Mouse (Mus musculus) frontal cortex, postnatal 10 days (tissue): ENCODE results near the gene Gm19426.
"Not testable (repeated sequence)": the region's sequence is repeated elsewhere in the genome, so short reads cannot be mapped to it uniquely, and the experiment has no call there.

ENCODE experiments used
- DNase-seq, 2 experiments: peaks; one replicate each; pipeline ENCODE4 v3.0.0; 2022; ENCODE audit warnings: low spot score in 2 of 2, mixed read lengths in 1 of 2

Gene Gm19426

DNA sequence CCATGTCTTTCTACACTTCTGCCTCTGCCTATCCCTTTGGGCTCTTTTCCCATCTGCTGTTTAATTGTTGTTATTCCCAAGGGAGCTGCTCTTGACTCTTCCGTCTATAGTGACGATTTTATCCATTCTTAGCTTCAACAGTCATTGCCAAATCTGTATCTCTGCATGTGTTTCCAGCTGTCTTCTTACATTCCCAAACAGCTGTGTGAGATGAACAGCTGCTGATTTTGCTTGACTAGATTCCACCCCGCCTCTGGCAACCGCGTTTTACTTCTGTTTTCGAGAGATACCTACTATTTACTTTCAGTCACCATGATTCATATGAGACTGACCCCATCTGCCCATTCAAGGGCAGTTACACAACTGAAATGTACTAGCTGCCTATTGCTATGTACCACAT, 6.7 kb upstream of the Gm19426 start:
- no peak for DNase-seq

DNA sequence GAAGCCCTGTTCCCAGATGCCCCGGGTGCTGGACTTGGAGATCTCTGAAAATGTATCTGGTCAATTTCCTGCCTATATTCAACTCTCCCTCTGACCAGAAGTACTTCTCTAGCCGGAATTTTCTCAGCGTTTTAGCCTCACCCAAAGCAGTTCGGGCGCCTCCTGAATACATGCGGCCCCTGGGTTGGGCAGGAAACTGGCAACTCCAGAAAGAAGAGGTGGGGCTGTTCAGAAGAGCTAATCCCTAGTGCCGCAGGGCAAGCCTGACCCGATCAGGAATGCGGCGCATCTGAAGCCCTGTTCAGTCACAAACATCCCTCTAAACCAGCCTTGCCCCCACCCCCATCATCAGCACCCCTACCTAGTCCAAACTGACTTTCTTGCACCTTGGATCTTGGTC, 671 bp upstream of the Gm19426 start:
- no peak for DNase-seq

DNA sequence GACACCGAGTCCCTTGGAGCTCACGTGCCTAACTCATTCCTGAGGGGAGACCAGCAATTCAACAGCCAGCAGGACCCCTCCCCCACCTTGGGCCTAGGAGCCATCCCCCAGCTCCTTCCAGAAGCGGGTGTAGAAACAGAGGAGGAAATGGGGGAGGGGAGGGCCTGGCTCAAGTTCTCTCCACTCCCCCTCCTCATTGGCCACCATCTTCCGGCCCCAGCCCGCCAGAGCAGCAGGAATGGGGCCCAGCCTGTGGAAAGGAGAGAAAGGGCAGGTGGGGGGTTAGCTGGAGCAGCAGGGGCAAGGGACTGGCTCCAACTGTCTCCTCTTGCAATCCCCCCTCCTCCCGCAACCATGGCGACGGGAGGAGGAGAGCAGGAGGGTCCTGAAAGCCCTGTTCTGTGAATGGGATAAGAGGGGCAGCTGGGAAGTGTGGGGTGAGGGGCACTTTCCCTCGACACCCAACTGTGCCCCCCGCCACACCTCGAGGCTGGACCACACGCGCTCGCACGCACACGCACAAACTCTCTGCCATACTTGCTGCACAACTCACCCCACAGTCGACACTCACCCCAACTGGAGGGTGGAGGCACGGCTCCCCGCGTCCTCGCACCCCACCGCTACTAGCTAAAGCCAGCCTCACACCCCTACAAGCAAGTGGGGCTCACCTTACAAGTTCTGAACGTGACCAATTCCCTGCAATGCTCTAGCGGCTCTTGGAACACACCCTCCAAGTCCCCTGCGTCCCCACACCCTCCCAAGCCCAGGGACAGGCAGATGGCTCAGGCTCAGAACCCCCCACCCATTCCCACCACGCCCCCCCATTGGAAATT, 788 bp downstream of the Gm19426 start:
- DNase-seq = peak in 1 of 2 experiments; percentile 53

DNA sequence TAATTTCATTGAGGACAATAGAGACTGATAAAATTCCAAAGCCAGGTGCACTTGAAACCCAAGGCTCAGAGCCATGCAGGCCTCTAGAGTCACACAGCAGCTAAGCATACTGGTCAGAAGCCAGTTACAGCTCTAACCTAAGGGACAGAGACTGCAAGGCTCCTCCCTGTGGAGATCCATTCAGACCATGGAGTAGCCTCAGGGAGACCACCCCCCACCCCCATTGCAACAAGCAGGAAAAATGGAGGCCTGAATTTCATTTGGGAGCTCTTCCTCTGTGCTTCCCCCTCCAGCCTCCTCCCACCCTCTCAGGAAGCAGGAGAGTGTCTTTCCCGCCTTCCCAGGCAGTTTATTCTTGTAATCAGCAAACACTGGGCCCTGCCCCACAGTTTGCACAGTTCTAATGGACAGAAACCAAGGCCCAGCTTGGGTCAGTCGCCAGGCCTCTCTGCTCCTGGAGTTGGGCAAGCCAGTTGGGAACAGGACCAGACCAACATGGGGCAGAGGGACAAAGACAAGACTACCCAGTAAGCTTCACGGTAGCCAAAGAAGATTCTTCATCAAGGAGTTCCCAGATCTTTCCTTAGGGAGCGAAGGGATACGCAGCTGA, 1.5 kb downstream of the Gm19426 start:
- no peak for DNase-seq

DNA sequence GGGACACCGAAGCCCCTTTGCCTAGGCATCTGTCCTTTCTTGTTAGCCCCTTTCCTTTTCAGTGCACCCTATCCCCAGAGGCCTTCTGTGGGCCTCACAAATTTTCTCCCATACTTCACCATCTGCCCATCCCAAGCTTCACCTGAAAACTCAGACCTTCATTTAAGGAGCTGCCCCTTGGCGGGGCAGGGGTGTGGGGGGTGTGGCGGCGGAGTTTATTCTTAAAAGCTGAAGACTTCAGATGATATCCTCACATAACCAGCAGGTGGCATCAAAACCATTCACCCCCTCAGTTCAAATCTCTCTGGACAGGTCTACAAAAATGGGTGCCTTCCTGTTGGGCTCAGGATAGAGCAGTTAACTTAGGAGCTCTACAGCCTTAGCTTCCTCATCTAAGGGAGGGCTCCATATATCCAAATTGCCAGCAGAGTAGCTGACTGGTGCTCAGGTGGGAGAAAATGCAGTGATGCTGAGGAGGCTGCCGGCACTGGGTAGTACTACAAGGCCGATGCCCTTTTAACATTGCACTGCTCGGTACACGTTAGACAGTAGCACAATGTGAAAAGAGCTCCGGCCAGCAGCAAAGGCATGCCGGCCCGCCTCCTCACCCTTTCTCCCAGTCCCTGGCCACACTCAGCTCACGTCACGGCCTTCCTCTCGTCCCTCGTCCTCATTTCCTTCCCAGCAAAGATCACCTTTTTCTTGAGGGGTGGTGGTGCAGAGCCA, 2.7 kb downstream of the Gm19426 start:
- no peak for DNase-seq

DNA sequence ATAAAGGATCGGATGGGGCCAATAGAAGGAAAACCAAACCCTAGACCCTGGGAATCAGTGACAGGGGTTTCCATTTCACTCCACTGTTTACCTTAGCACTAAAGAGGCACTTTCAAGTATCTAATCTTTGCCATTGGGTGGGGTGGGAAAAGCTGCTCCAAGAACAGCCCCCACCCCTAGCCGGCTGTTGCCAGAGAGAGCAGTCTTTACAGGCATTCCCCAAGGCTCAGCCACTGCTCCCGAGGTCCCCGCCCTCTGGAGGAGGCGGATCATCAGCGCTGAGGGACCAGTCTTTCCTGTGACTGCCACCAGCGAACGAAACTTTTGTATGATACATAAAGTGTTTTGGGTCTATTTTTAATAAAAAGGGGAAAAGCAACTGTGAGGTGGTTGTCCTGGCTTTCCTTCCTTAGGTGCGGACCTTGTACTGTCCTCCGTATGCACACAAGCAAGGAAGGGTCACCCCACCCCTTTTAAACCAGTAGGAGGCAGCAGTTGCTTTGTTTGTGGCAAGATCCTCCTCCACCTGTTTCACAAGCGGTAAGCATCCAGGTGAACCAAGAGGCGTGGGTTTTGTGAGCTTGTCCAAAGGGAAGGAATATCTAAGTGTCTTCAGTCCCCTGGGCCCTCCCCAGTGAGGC, 5.1 kb downstream of the Gm19426 start:
- DNase-seq = no peak

DNA sequence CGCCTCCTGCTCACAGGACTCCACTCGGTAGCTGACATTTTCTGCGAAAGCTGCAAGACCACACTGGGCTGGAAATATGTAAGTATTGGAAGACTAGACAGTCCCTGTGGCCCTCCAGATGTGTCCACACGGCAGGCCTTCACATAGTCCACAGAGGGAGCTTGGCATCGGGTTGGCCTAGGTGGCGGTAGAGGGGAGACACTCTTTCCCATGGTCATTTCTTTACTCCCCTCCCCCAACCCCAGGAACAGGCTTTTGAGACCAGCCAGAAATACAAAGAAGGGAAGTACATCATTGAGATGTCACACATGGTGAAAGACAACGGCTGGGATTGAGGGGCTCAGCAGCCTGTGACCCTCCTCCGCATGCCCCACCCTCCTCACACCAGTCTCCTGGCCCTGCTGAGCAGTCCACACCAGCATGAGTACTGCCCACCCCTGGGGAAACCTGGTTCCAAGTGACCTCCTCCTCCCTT, 6.0 kb downstream of the Gm19426 start:
- no peak for DNase-seq

DNA sequence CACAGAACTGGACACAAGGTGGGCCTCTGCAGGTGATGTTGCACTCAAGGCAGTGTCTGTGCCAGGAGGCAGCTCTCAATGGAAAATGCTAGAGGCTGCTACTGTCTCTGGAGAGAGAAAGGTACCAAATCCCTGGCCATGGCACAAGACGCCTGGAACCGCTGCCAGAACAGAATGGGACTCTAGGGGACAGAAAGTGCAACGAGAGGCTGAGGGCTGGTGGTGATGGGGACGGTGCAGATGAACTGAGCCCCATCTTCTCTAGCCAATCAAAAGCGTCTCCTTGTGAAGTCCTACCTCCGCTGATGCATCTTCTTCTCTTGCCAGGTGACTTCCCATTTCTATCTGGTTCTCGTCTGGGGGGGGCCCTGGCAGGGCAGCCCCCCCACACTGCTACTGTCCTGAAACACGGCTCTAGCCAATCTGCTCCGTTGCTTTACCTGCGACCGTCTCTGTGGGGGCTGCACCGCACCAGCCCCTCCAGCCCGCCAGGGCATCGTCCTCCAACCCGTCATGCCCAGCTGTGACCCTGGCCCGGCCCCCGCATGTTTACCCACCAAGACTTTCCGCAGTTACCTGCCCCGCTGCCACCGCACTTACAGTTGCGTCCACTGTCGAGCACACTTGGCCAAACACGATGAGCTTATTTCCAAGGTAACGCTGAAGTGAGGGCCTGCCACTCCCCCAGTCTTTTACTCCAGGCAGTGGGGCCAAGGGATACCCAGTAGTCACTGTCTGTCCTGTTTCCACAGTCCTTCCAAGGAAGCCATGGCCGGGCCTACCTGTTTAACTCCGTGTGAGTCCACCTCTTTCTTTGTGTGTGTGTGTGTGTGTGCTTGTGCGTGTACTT, 6.9 kb downstream of the Gm19426 start:
- DNase-seq = no peak

DNA sequence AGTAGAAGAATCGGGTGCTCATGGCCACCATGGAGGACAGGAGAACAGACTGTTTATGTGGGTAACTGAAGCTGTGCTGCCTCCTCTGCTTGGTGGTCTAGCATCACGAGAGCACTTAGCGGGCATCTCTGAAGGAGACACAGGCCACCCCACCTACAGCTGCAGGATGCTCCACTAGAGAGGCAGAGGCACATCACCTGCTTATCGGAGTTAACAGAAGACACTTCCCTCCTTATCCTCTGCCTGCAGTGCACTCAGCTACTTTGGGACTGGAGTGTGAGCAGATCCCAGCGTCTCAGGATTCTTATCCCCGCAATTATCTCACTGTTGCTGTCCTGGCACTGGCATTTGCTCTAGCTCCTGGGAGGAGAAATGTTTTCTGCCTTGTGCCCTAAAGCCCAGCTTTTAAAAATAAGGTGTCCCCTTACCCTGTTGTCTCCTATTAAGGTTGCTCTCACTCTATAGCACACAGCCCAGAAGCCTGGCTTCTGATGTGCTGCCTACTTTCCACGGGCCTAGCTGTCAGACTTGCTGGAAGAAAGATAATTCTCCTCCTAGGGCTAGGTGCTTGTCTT, 8.0 kb downstream of the Gm19426 start:
- DNase-seq = peak in 1 of 2 experiments; percentile 8

DNA sequence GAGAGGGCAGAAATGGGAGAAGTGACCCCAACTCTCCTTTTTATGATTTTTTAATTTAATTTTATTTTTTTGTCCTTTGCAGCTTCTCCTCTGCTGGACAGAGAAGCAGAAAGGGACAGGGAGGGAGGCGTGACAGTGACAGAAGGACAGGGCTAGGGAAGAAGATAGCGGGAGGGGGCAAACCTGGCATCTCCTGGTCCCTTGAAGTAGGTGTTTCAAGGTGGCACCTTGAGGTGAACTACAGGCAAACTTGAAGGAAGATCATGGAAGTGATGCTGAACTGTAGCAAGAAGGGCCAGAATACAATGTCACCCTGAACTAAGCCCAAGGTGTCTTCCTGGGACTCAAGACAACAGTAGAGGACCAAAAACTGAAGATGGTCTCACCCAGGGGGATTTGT, 8.5 kb downstream of the Gm19426 start:
- no peak for DNase-seq

DNA sequence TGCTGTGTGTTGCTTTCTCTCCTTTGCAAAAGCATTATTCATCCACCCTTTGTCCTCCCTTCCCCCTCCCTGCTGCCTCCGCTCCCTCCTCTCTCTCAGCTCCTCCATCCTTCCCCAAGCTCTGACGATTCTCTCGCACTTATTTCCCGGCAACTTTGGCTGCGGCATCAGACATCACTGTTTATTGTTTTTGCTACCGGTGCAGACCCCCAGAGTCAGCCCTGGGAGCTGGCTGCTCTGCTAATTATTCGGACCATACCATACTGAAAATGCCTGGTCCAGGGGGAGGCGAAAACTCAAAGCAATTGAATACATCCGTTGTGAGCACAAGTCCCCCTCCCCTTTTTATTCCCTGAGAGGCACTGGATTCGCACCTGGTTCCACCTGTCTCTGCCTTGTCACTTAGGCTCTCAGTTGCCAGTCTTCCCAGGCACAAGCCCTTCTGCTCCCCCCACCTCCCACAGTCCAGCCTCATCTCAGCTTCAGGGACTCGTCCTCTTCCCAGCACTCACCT, 9.0 kb downstream of the Gm19426 start:
- peak in 1 of 2 experiments; percentile 35 for DNase-seq

DNA sequence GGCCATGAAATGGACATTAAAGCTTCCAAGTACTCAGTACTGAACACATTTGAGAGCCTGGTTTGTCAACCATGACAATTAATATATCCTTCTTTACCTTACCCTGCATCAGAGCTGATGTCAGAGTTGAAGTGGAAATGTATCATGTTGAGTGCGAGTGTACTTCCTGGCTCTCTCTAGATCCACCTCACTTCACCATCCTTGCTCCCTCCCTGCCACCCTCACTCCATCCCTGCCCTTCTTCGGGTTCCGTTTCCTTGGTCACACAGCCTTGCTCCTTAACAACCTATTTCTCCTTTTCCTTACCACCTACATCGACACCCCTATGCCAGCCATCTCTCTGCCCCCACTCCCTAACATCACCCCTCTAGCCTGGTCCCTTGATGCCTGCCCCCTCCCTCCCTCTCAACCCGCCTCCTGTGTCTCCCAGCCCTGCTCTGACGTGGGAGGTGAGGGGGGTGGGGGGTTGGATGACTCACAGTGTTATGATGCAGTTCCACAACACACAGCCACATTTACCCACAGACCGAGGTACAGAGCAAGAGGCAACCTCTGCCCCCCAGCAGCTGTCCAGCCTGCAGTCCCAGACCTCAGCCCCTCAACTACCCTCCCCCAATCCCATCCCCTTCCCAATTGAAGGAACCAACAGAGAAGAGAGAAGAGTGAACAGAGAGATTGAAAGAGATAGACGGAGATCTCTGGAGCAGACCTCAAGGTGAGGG, 9.7 kb downstream of the Gm19426 start, which contains the start of gene Ypel4:
Gene Ypel4 (plus strand): TSS at position 480 of the 722 bp plus-strand sequence.
- peak; percentile 63 to 69 for DNase-seq

DNA sequence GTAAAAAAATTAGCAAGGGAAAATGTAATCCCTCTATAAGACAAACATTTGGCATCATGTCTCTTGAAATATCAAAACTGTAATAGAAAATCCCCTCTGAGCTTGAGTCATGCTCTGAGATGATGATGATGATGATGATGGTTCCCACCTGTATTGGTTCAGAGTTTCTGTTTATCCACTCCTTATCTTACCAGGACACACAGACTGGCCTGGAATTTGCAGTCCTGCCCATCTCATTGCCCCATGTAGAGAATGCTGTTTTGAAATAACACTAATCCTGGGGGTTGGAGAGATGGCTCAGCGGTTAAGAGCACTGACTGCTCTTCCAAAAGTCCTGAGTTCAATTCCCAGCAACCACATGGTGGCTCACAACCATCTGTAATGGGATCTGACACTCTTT, 11.1 kb downstream of the Gm19426 start:
- DNase-seq = no peak

DNA sequence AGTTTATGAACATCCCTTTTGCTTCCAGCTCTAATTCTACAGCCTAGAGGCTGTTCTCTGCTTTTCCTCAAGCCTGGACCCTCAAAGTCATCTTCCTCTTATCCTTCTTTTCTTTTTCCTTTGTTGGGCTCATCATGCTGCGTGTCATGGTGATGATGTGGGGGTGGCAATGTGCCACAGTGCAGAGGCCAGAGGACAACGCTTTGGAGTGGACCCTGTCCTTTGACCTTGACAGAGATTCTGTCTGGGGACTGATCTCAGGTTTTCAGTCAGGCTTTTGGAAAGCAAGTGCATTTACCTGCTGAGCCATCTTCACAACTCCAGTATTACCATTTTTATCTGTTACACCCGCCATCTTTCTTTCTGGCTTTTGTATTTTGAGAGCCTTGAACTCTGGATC, 12.2 kb downstream of the Gm19426 start:
- no peak for DNase-seq

DNA sequence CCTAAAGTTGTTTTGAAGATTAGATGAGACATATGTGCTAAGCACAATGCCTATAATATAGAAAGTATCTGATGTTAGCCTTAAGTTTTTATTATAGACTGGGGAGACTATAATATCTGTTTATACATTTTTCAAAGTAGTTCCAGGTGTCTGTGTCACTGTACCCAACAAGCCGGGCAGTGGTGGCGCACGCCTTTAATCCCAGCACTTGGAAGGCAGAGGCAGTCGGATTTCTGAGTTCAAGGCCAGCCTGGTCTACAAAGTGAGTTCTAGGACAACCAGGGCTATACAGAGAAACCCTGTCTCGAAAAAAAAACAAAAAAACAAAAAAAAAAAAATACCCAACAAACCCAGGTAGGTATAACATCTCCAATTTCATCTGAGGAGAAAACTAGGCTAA, 15.3 kb downstream of the Gm19426 start:
- DNase-seq = not testable (repeated sequence)

DNA sequence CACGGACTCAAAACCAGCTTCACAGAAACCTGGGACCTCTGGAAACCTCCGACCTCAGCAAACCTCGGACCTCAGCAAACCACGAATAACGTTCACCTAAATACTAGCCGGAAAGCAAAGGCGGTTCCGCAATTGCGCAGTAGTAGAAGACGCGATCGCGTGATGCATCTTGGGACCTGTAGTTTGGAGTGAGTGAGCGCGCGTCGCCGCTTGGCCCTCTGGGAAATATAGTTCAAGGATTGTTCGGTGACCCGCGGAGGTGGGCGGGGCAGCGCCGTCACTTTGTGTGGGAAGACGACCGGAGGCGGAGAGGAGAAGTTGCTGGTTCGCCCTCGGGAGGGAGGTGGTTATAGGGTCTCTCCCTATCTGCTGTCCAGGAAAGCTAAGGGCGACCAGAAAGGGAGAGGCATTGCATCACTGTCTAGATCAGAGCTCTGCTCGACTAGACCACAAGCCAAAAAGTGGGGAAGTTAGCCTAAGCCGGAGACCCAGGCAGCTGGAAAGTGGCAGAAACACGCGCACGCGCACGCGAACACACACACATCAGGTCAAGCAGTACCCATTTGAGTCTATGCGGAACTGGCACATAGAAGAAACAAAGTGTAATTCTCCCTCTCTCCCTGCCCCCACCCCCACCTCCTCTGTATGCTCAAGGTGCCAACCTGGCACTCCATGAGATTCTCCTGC, 16.1 kb downstream of the Gm19426 start, which contains the start of gene Clp1:
Gene Clp1 (minus strand): TSS at position 179 of the 687 bp plus-strand sequence.
- DNase-seq = peak; percentile 92 to 94

DNA sequence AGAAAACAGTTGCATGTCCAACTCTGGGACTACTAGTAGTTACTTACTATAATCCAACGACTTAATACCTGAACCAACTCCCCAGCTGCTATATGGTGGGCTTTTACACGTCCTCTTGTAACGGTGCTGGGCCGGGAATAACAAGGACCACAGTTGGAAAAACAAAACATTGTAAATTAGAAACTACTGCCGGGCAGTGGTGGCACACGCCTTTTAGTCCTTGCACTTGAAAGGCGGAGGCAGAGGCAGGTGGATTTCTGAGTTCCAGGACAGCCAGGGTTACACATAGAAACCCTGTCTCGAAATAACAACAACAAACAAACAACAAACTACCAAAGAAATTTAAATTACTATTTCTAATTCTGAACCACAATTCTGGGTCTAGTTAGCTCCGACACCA, 16.7 kb downstream of the Gm19426 start:
- DNase-seq = no peak

DNA sequence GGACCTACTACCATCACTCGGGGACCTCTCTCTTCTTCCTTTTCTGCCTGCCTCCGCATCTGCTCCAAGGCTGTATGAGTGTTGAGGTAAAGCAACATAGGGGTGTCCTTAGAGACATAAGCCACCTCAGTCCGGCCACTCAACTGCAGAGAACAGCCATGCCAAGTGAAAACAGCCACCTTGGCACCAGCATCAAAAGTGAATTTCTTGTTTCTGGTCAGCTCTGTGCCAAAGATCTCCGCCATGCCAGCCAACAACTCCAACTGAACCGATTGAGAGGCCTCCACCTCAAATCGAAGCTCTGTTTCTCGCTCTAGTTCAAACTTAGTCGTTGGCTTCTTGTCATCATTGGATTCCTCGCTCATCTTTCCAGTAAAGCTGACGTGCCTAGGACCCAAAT, 17.7 kb downstream of the Gm19426 start:
- no peak for DNase-seq

DNA sequence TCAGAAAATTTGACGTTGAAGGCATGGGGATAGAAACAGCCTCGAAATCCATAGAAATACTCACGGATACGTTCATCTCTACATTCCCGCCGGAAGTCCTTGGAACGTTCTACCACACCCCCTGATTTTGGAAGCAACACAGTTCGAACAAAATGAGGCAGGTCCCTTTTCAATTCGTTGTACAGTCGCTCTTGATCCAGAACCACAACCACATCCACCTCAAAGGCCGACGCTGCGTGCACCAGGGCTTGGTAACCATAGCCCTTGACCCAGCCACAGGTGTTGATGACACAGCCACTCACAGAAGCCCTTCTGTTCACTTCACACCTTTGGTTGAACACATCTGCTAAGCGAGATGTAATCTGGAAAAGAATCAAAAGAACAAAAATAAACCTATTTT, 19.6 kb downstream of the Gm19426 start:
- no peak for DNase-seq
